Mouse (Mus musculus) testis, postnatal 14 days (tissue): Measurements from ENCODE around the gene Cyp4v3.

ENCODE experiments used
- DNase-seq: peaks from one replicate; pipeline ENCODE4 v3.0.0; 2021; ENCODE audit warnings: low spot score

Cyp4v3 gene

DNA sequence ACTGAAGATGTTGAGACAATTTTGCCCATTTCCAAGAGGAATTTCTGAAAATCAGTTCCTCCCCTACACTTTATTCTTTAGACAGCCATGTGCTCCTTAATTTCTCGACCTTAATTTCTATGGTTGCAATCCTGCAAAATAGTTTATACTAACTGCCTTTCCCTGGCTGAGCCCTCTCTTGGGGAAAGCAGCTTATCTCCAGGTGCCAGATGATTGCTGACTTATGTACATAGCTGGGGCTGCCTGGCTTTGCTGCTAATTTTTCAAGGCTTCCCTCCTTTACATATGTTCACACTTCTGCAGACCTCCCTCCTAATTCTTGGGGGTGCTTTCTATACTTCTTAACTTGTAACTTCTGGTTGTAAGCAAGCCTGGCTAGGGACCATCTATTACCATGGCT is 12.1 kb downstream of the Cyp4v3 start:
- no peak for DNase-seq

GRCm38 (mm10) chr8:45310967-45311366 is 22.0 kb downstream of the Cyp4v3 start:
- no peak for DNase-seq

DNA sequence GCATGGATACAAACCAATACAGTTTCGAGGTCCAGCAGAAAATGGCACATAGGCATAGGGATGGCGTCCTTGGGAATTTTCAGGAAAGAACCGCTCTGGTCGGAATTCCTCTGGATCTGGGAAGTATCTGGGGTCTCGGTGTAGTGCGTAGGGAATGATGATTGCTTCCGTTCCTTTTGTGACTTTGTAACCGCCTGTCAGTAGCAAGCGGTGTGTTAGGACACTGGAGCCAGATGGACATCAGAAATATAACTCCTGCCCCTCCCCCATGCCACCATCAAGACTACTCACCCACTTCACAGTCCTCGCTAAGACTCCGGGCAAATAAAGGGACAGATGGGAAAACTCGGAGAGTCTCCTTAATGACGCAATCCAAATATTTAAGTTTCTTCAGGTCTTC is 24.6 kb downstream of the Cyp4v3 start, which contains the start of gene Gm45753:
Gene Gm45753 (minus strand): TSS at position 101 of the 400 bp plus-strand sequence.
- DNase-seq, result no peak

DNA sequence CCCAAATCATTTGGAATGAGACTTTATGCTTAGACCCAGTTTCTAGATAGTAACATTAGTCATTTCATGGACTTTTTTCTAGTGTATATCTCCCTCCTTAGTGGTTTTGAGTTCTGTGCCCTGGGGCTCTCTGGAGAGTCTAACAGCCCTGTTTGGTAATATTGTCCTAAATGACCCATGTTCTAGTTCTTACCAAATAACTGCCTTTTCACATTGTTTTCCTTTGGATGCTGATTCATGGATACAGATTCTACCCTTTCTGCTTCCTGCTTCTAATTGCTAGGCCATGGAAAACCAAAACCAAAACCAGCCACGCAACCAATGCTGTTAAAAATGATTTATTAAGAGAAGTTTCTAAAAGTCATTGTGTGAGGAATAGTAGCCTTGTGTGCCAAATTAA is 27.5 kb downstream of the Cyp4v3 start:
- no peak for DNase-seq

DNA sequence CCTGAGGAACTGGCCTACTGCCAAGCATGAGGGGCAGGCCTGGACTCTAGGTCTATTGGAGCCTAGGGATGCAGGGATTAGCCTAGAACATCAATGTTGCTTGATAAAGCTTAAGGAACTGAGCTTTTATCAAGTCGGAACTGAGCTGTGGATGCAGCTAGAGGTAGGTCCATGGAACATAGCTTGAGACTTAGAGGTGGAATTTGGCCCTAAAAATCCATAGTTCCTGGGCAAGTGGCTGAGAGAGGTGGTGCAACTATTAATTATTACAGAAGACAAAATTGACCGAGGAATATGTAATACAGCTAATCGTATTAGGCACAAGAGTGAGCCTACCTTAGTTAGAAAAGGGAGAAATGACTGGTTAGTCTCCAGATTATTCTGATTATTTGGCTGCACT is 28.7 kb downstream of the Cyp4v3 start:
- DNase-seq, result no peak

GRCm38 (mm10) chr8:45302390-45302789 is 30.6 kb downstream of the Cyp4v3 start:
- DNase-seq, result no peak

DNA sequence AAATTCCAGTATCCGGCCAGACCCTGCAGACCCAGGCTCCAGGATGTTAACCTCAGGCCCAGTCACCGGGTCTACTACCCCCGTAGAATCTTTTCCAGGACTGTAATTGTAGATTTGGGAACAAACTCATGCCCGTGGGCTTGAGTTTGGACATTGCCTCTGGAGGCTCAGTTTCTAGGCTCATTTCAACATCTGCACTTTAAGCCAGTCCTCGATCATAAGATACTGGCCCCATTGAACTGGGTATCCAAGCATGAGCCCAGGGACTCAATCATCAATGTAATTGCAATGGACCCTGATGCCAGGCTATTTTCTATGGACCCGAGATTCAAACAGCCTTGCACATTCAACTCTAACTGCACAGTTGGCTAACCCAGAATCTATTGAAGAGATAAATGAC is 37.7 kb downstream of the Cyp4v3 start:
- no peak for DNase-seq

GRCm38 (mm10) chr8:45294687-45295086 is 38.3 kb downstream of the Cyp4v3 start, which contains the start of gene Klkb1:
TSS of gene Klkb1 (minus strand) at chr8:45294859.
- no peak for DNase-seq

GRCm38 (mm10) chr8:45291790-45292189 is 41.2 kb downstream of the Cyp4v3 start:
- no peak for DNase-seq

DNA sequence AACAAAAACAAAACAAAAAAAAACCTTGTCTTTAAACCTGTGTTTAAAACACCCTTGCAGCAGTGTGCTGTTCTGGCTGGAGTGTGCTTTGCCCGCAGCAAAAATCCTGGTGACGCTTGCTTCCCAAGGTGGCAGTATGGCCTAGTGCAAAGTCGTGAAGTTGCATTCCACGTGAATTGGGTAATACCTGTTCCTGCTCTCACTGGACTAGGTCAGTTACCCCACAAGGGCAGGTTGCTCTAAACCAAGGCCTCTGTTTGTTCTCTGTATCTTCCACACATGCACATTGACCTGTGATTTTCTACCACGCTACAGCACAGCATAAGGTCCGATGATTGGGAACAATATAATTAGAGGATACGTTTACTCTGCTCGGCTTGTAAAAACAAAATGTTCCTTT is 51.4 kb downstream of the Cyp4v3 start:
- DNase-seq, result no peak

DNA sequence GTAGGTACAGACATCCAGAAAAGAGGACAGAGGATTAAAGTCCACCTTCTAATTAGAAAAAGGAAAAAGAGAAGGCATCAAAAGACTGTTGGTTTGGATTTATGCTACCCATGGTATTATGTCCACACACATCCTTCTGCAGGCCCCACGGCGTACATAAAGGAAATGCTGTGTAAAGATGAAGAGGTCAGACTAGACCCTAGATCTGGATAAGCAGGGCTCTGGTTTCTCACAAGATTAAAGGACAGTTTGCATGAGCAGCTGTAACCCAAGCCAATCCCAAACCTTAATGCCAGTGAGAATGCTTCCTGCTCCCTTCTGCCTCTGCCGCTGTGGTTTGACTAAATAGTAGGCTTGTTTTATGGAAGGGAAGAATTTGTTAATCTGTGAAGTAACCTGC is 55.6 kb downstream of the Cyp4v3 start:
- no peak for DNase-seq

GRCm38 (mm10) chr8:45274317-45274716 is 58.7 kb downstream of the Cyp4v3 start:
- DNase-seq, result no peak

DNA sequence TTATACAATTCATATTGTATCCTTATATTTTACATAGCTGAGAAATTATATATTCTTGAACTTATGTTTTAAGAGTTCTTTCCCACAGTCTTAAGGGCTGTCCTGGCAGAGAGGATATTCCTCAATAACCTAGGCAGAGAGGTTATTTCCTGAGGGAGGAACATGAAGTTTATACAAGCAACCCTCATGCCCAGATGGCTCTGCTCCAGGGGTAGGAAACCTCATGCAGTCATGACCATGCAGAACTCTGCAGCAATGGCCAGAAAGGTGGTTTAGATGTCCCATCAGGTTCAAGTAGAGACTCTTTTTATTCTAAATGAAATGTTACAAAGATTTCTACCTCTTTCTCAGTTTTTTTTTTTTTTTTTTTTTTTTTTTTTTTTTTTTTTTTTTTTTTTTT is 64.0 kb downstream of the Cyp4v3 start:
- DNase-seq, result no peak

- no peak for DNase-seq
These were observed 64.5 kb downstream of the Cyp4v3 start for GRCm38 (mm10) chr8:45268485-45268884.

DNA sequence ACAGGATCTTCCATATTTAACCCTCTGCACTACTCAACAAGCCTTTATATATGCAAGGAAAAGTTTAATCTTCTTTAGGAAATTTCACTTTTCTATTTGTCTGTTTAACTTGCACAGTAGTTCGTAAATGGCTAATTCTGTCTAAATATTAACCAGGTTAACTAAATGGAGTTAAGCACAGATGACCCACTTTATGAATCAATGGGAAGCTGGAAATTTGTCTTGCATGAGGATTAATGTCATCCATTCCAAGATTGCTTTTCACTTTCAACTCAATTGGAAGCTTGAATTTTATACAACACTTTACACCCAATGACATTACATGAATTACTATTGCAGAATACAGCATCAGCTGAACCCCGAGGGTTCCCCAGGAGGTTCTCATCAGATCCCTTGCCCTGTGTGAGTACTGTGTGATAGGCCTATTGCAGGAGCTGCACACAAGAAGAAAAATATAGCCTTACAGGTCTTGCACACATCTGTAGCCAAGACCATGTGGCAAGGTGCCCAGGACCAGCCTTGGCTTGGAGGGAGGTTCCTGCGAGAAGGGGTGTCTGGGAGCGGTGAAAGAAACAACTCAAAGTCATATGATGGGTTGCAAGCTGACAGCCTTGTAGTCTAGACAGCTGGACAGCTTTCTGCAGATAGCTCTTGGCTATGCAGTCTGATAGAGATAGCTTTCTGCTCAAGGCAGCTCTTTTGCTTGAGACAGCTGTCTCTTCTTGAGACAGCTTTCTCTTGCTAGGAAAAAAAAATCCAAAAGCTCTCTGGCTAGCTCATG is 65.2 kb downstream of the Cyp4v3 start:
- no peak for DNase-seq

DNA sequence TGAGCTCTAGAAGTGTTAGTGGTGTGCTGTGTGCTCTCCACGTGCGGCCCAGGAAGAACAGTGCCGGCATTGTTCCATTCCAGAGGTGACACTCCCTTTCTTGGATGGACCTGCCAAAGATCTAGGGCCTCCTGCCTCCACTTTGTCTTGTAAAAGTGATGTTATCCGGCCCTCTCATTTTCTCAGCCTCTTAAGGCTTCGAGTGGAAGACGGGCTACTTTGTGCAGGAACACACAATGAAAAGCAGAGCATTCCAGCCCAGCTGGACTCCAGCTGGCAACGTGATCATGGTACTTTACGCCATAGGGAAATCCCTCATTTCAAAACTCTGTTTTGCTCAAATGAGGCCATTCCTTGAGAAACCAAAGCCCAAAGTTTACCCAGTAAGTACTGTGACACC is 66.0 kb downstream of the Cyp4v3 start:
- no peak for DNase-seq

- DNase-seq, result no peak
These were observed 68.1 kb downstream of the Cyp4v3 start for GRCm38 (mm10) chr8:45264918-45265317.

GRCm38 (mm10) chr8:45262851-45263250 is 70.2 kb downstream of the Cyp4v3 start:
- DNase-seq, result no peak

DNA sequence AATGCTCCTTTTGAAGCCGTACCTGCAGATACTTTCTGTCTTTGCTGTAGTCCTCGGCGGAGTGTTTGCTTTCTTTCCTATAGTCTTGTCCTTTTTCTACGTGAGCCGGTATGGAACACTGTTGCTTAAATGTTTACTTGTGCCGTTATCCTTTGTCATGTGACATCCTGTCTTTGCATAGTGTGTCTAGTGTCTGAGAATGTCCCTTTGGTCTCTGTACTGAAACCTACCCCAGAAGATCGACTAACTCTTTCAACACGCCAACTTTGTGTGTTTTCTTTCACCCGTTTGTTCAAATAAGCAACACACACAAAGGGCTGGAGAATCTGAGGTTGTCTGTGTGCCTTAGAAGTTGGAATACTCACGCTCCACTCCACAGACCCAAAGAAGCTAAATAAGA is 71.1 kb downstream of the Cyp4v3 start, which contains the start of gene F11:
Gene F11 (minus strand): TSS at position 112 of the 400 bp plus-strand sequence.
- no peak for DNase-seq

- no peak for DNase-seq
These were observed 74.6 kb downstream of the Cyp4v3 start for GRCm38 (mm10) chr8:45258421-45258820.

DNA sequence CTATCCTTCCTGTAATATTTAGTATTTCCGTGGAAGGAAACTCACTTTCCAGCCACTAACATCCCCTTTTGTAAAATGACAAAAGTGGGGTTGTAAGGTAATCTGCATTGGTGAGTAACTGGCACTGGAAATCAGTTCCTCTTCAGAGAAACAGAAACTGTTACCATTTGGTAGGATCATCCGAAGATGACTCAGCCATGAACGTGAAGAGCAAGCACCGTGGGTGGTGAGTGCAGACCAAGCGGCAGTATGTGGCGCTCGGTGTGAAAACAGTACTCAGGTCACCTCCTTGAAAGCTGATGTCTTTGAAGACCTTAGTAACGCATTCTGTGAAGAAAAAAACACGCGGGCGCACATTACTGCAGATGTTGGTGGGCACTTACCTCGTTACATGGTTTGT is 78.0 kb downstream of the Cyp4v3 start:
- no peak for DNase-seq
